Mouse (Mus musculus) gastrocnemius, adult 18-20 months (tissue): Measurements from ENCODE around the gene Yipf6. TPM values are rescaled to one million over a fixed set of nuclear protein-coding genes. Genes with fewer than 3 reads are reported as not detected.
"Not testable (repeated sequence)": the region's sequence is repeated elsewhere in the genome, so short reads cannot be mapped to it uniquely, and the experiment has no call there.

Experiments
- DNase-seq: peaks from one replicate; pipeline ENCODE4 v3.0.0; 2021; ENCODE audit warnings: low spot score
- long read RNA-seq, 2 experiments: library from polyadenylated mRNA; stranded (forward); transcript quantifications; one replicate each; pipeline ENCODE4 v2.0.0; 2021
- total RNA-seq, 2 experiments: library from RNA; stranded (reverse); gene quantifications; 2 replicates each; pipeline ENCODE4 v1.2.3; 2021

Gene Yipf6
- 10 to 100 TPM; 10.6 to 11.1 TPM for total RNA-seq
- long read RNA-seq, experiment 1, full-length matches to known transcripts = 12 of 16 reads
- long read RNA-seq, experiment 1, partial matches to known transcripts = 0 of 16 reads
- long read RNA-seq, experiment 1, other reads (novel, unspliced or antisense) = 4 of 16 reads
- long read RNA-seq, experiment 2, full-length matches to known transcripts = 12 of 19 reads
- long read RNA-seq, experiment 2, partial matches to known transcripts = 0 of 19 reads
- long read RNA-seq, experiment 2, other reads (novel, unspliced or antisense) = 7 of 19 reads

DNA sequence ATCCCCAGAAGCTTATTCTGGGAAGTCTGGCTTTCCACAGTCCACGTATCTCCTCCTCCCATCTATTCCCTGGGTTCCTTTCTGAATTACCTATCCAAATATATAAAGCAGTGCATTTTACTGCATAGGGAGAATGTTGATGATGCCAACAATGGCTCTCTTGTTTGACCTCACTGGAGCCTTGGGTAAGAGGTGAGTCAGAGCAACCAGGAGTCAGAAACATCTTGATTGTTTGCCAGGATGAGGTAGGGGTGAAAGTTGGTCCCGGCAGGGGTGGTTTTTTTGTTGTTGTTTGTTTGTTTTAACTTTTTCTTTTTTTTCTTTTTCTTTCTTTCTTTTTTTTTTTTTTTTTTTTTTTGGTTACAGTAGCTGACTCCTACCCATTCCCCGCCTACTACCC, at the start of gene Yipf6:
Gene Yipf6 (plus strand): TSS at position 216 of the 400 bp plus-strand sequence.
- DNase-seq = no peak

DNA sequence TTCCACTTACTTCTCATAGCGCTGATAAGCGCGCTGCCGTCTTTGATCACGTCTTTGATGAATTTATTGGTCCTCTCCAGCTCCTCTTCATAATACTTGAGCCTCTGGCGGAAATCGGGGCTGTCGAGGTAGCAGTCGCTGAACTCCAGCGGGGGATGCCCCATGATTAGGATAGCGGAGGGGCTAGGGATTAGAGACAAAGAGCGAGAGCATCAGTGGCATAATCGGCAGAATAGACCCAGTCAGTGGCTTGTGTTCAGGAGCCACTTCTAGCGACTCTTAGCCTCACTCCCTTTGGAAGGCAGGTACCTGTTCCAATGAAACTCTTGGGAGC, 46.1 kb upstream of the Yipf6 start:
- no peak for DNase-seq

DNA sequence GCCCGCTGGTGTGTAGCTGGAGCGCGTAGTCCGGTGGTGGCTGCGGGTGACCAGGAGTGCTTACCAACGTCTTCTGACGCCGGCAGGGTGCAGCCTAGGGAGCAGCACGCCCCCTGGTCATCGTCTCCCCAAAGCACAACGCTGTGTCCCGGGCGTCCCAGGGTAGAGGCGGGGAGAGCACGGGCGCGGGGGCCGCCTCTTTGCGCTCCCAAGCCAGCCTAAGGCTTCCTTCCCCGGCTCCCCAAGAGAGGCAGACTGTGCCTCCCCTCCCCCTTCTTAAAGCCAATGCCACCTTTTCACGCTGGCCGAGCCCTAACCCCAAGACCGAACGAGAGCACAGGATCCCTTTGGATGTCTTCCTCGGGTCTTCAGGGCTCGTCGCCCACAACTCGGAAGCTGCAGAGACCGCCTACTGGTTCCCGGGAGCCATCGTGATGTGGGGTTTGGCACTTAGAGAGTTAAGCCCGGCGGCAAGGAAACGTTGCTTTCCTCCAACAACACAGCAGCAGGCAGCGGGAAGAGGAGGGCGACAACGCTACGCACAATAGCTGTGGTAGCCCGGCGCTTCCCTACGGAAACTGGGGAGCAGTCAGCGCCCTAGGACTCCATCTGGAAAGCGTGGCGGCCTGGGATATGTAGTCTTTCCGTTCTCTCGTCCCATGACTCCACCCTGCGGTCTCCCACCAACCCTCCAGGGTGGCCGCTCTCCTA, 45.6 kb upstream of the Yipf6 start, which contains the start of gene Ophn1:
Gene Ophn1 (minus strand): TSS at position 620 of the 711 bp plus-strand sequence.
- peak; percentile 57 for DNase-seq

DNA sequence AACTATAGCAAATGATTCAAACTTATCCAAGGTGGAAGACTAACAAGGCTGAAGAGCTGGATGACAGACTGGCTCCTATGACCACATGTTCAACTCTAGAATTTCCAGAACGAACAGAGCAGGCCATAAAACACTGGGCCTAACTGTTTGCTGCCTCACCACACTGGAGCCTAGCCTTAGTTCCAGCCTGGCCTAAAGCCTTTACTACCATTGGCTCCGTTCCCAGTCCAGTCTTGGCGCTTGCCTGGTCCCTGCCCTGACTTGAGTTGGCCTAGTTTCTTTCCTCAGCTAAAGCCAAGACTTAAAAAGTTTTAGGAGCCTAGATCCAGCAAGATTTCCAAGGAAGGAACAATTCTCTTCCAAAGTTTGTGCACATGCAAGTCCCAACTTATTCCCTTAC, 37.8 kb upstream of the Yipf6 start:
- peak; percentile 84 for DNase-seq

DNA sequence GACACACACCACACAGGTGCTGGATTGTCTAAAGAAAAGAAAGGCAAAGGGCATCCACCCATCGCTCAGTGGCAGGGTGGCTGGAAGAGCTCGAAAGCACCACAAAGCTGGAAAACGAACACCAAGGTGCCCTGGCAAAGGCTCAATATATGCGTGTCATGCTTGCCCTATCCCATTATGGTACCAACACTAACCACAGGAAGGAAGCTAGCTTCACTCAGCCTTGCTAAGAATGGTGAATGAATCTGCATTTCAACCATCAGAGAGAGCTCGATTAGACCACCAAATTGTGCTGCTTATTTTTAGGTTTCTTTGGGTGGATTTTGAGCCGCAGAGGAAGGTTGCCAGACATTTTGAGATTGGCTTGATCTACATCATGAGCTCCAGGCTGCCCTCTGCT, 31.9 kb upstream of the Yipf6 start:
- no peak for DNase-seq

DNA sequence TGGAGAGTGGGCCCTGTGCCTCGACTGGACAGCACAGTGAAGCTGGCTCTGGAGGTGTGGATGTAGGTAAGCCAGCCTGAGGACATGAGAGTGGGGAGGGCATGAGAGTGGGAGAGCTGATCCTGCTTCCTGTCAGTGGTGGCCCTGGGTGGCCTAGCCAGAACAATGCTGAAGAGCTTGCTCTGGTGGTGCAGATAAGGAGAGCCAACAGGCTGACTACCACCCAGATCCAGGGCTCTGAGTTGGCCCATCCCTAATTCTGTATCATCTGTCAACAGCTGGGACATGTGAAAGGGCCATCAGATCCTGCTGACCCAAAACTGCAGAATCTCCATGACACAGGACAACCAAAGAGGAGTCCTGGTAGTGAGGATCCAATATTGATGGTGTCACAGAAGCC, 27.2 kb upstream of the Yipf6 start:
- DNase-seq = no peak

DNA sequence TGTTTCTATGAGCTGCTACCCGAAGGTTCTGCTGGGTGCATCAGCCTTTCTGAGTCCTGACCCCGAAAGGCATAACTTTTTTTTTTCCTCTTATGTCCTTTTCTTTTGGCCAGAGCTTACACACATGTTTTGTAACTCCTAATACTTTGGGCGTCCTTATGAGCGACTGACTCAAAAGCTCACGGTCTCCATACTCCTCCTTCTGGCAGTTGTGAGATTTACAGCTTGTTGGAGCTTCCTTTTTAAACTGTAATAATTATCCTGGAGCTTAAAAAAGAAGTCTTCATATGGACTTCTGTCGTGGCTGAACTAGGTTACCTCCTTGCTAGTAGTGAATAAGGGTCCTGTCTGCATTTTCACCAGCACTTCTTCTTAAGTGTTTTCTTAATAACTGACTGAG, 16.7 kb upstream of the Yipf6 start:
- DNase-seq = peak; percentile 47

DNA sequence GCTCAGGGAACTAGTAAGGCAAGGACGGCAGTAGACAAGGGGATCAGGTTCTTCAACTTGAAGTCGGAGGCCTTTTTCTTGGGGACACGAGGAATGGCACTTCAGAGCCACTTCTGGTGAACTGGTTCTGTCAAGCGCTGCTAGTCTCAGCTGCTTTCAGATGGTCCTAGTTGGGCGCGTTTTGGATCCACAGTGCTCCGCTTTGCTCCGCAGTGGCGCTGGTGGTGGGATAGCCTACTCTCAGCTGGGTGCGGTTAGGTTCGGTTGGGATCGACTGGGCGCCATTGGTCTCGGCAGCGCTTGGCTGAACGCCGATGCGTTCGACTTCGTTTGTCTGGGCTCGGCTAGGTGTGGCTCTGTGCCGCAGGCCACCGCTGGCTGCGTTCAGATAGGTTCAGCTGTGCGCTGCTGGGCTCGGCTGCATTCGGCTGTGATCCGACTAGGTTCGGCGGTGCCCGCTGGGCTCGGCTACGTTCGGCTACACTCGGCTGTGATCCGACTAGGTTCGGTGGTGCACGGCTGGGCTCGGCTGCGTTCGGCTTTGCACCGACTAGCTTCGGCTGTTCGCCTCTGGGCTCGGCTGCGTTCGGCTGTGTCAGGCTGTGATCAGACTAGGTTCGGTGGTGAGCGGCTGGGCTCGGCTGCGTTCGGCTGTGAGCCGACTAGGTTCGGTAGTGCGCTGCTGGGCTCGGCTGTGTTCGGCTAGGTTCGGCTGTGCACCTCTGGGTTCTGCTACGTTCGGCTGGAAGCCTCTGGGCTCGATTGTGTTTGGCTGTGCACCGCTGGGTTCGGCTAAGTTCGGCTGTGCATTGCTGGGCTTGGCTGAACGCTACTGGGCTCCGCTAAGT, 815 bp downstream of the Yipf6 start:
- peak; percentile 95 for DNase-seq

DNA sequence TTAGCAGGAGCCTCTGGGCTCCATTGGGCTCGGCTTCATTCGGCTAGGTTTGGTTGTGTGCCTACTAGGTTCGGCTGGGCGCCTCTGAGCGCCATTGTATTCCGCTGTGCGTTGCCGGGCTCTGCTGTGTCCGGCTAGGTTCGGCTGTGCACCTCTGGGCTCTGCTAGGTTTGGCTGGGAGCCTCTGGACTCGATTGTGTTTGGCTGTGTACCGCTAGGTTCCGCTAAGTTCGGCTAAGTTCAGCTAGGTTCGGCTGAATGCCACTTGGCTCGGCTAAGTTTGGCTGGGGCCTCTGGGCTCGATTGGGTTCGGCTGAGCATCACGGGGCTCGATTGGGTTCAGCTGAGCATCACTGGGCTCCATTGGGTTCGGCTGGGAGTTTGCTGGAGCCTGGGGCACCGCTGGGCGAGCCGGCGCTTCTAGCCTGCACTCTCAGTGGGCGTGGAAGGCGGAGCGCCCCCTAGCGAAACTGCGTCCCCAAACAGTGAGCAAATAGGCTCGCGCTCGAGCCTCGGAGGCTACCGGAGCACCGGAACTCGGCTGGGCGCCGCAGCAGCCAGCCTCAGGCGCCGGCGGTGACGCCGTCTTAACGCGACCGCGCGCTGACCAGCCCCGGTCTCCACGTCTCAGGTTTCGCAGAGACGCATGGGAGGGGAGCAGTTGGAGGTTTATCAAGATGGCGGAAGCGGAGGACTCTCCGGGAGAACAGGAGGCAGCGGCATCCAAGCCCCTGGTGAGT, 1.6 kb downstream of the Yipf6 start:
- peak; percentile 93 for DNase-seq

DNA sequence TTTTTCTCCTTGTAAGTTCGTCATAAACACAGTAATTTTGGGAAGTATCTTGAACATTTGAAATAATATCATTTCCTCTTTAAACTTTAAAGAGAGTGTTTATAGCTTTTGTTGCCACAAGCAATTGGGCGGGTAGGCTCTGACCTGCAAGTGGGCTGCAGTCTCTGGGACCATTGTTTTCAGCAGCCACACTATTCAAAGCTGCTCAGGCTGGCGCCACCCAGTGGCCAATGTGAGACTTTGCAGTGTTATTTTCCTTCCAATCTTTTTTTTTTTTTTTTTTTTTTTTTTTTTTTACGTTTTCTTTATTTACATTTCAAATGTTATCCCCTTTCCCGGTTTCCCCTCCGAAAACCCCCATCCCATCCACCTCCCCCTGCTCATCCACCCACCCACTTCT, 17.8 kb downstream of the Yipf6 start:
- no peak for DNase-seq

DNA sequence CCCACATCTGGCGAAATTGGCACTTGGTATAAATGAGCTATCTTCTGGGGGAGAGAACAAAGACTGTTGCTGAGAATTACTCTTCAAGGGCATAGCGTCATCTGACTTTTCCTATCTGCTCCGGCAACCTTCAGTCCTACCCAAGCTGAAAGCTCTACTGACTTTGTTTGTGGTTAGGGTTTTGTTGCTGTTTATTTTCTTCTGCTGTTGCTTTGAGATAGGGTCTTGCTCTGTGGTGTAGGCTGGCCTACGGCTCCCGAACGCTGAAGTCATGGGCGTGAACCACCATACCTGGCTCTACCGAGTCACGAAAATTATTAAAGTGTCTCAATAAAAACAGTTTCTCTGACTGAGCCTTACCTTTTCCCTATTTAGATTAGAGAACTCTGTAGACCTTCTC, 22.2 kb downstream of the Yipf6 start:
- DNase-seq = no peak

DNA sequence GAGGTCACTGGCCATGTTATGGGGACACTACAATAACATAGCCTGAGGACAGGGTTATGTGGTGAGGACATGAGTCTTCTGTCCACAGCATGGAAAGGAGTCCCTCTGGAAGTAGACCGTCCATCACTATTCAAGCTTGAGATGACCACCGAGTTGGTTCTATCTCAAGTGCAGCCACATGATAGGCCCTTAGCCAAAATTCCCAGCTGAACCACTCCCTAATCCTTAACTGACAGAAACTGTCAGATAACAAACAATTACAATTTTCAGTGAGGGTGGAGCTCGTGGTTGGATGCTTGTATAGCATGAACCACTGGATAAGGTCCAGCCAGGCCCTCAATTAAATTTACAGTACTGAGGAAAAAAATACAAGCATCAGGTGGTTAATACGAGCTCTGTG, 22.9 kb downstream of the Yipf6 start:
- DNase-seq = no peak

DNA sequence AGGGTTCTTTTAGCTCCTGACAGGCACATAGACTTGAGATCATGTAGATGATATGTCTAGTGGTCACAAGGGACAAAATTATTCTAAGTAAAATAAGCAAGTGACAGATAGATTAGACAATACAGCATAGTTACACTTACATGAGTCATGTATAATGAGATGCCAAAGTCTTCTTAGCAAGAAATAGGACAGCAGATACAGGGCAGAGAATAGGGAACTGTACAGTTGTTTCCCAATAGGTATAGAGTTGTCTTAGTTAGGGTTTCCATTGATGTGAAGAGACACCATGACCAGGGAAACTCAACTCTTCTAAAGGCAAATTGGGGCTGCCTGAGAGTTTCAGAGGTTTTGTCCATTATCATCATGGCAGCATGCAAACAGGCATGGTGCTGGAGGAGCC, 27.6 kb downstream of the Yipf6 start:
- DNase-seq = no peak

DNA sequence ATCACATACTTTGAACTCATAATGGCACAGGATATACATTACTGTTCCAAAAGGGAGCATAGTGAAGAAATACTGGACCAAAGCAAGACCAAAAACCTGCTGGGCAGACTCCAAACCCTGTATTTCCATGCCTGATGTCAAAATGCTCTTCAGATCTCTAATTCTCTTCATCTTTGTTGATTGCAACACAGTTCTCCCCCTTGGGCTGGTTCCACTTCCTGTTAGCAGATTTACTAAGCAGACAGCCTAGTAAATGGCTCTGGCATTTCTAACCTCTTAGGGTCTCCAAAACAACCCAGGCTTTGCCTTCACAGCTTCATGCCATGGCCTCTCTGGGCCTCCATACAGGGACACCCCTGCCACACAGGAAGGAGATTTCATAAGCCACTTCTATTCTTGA, 28.4 kb downstream of the Yipf6 start:
- no peak for DNase-seq

DNA sequence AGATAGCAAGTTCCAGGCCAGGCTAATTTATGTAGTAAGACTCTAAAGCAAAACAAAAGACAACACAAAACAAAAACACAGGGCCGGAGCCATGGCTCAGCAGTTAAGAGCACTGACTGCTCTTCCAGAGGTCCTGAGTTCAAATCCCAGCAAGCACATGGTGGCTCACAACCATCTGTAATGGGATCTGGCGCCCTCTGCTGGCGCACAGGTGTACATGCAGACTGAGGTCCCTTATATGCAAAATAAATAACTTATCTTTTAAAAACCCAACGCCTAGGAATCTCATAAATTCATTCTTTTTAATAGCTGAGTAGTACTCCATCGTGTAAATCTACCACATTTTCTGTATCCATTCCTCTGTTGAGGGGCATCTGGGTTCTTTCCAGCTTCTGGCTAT, 50.5 kb downstream of the Yipf6 start:
- not testable (repeated sequence) for DNase-seq

DNA sequence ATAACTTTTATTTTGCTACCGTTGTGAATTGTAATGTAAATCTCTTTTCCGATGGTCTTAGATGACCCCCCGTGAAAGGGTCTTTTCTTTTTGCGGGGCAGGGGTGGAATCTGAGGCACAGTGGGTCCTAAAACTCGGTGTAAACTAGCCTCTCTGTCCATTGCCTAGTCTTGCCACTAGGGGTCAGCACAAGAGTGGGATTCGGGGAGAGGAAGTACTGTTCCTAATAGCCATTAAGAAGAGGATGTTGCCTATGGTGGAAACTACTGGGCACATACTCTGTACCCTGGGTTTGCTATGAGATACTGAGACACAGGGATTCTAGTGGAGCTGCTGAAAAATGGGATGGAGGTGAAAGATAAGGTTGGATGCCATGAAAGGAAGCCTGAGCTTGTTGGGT, 53.5 kb downstream of the Yipf6 start:
- DNase-seq = peak; percentile 62

Other genes with a start within 250 kb of the Yipf6 start
- gene Ophn1, start 45.3 kb upstream of the Yipf6 start, total RNA-seq = 1 to 10 TPM; 4.1 to 4.6 TPM
- gene Stard8, start 66.9 kb downstream of the Yipf6 start, total RNA-seq = 10 to 100 TPM; 11.1 to 12.2 TPM
- 1 to 10 TPM; 5.4 to 6.6 TPM for gene Efnb1, start 199.8 kb downstream of the Yipf6 start, total RNA-seq